ENCODE assay signal across 7 mouse cellular contexts in genomic region chr1:72236363-72237006, GRCm38 (mm10). TPM values are rescaled to one million over a fixed set of nuclear protein-coding genes. Genes with fewer than 3 reads are reported as not detected.
A peak's percentile ranks its signal among the peaks of the same experiment; 100 is the strongest.
DNase-seq lines count a peak whose midpoint lies in the region; ATAC-seq lines count a peak whose summit lies in the region.
"Not testable (repeated sequence)": the region's sequence is repeated elsewhere in the genome, so short reads cannot be mapped to it uniquely, and the experiment has no call there.

No protein-coding gene starts in this region.

- H3K27ac ChIP-seq in intestine, embryonic 15.5 days = peak overlapping the region; percentile 88

- WGBS in intestine, embryonic 15.5 days = under 1% methylated on average over 38 of the region's 50 CpGs

- ATAC-seq in intestine, embryonic 15.5 days = peak; percentile 93

- H3K9me3 ChIP-seq in intestine, embryonic 15.5 days = not testable (repeated sequence)

- not testable (repeated sequence) for H3K36me3 ChIP-seq in intestine, embryonic 15.5 days

- H3K4me1 ChIP-seq in intestine, embryonic 15.5 days (replicated peaks) = not testable (repeated sequence)

- H3K9ac ChIP-seq in intestine, embryonic 15.5 days = peak overlapping the region; percentile 54

- not testable (repeated sequence) for H3K27me3 ChIP-seq in intestine, embryonic 15.5 days (replicated peaks)

- peak overlapping the region; percentile 58 for H3K4me3 ChIP-seq in intestine, embryonic 15.5 days (replicated peaks)

- intact Hi-C loops in left cerebral cortex, postnatal 36 days (cut with DNase I) = not testable (repeated sequence)

- peak; percentile 80 to 91 for DNase-seq in adrenal gland, adult (ENCODE audit: inconsistent age in 2 of 2, low spot score in 1 of 2)
- peak; percentile 88 for DNase-seq in embryo, embryonic 9.5 days (ENCODE audit: extremely low spot score)
- peak; percentile 56 to 77 for DNase-seq in gastrocnemius, postnatal 4 days (ENCODE audit: low spot score in 2 of 2)
- DNase-seq in left cerebral cortex, postnatal 36 days (ENCODE audit: low spot score in 2 of 2) = peak; percentile 67 to 80
- DNase-seq in mesoderm, embryonic 11.5 days (ENCODE audit: low read depth, low spot score) = peak; percentile 78
- peak; percentile 72 for DNase-seq in right cerebral cortex, postnatal 4 days

- peak overlapping the region; percentile 81 for H3K4me2 ChIP-seq in intestine, embryonic 15.5 days (replicated peaks)

RNA-seq across cellular contexts. Expression of gene Mreg, which starts 24.4 kb away (rescaled TPM):
- 10 to 100 TPM; 33.4 to 36.6 TPM for total RNA-seq in gastrocnemius, postnatal 4 days (2021)
- polyA plus RNA-seq in intestine, embryonic 15.5 days (2015; fragmentation: Nextera tagmentation; extraction: Ambion mirVana) = 8.5 and 9.4 TPM in 2 replicates
- 1 to 10 TPM; 3.9 to 5.4 TPM for total RNA-seq in left cerebral cortex, postnatal 36 days (2021)

RNA-seq across cellular contexts. Expression of gene Pecr, which starts 47.6 kb away (rescaled TPM):
- 10 to 100 TPM; 16.9 to 17.8 TPM for total RNA-seq in gastrocnemius, postnatal 4 days (2021)
- polyA plus RNA-seq in intestine, embryonic 15.5 days (2015; fragmentation: Nextera tagmentation; extraction: Ambion mirVana) = 57.7 and 65.5 TPM in 2 replicates
- 1 to 10 TPM; 3.7 to 5.2 TPM for total RNA-seq in left cerebral cortex, postnatal 36 days (2021)

RNA-seq across cellular contexts. Expression of gene Tmem169, which starts 47.7 kb away (rescaled TPM):
- under 1 TPM; 0.49 TPM for total RNA-seq in gastrocnemius, postnatal 4 days (2021)
- 2.8 and 3.0 TPM in 2 replicates for polyA plus RNA-seq in intestine, embryonic 15.5 days (2015; fragmentation: Nextera tagmentation; extraction: Ambion mirVana)
- 10 to 100 TPM; 19.2 to 21.8 TPM for total RNA-seq in left cerebral cortex, postnatal 36 days (2021)

Comparison
In these comparisons a context has a peak if more than half of its experiments do, and no peak if none do; other contexts are left out.
1. Peak in every context shown above with its lines: DNase-seq, ATAC-seq, H3K4me3 ChIP-seq and H3K27ac ChIP-seq.
2. RNA of gene Mreg, which starts 24.4 kb away (total RNA-seq): 33.4 to 36.6 TPM in gastrocnemius, postnatal 4 days; 3.9 to 5.4 TPM in left cerebral cortex, postnatal 36 days; every median in the first group is over 4 times any median in the second.
3. RNA of gene Tmem169, which starts 47.7 kb away (total RNA-seq): 19.2 to 21.8 TPM in left cerebral cortex, postnatal 36 days; 0.49 TPM in gastrocnemius, postnatal 4 days; every median in the first group is over 10 times any median in the second.